Mouse (Mus musculus) left cerebral cortex, postnatal 10 days (tissue): ENCODE measurements around the gene Eif3a. TPM values are rescaled to one million over a fixed set of nuclear protein-coding genes. Genes with fewer than 3 reads are reported as not detected.

ENCODE experiments used
- microRNA-seq: library from miRNA; unstranded; fragments of <30 nt; microRNA quantifications from one replicate; pipeline ENCODE4 v1.2.0, GENCODE M21; 2022
- total RNA-seq, 2 experiments: library from RNA; stranded (reverse); gene quantifications; 2 replicates each; pipeline ENCODE4 v1.2.3; 2021

Eif3a gene
- total RNA-seq, 2 experiments from 2014 or later = 122 to 123 TPM

Small RNA genes within 50 kb of the gene (microRNA-seq; reads per million reads assigned to microRNA genes)
- gene mmu-mir-3084-1 = not detected

Other genes with a start within 250 kb of the Eif3a start
- gene Cacul1, start 209.6 kb downstream of the Eif3a start, total RNA-seq = 10 to 100 TPM; 42.3 to 45.6 TPM
- 10 to 100 TPM; 21.6 to 22.6 TPM for gene Nanos1, start 34.7 kb downstream of the Eif3a start, total RNA-seq
- gene Fam45a, start 20.9 kb upstream of the Eif3a start, total RNA-seq = 10 to 100 TPM; 32.7 to 39.6 TPM
- 10 to 100 TPM; 10.8 to 11.5 TPM for gene Sfxn4, start 70.8 kb upstream of the Eif3a start, total RNA-seq
- gene Prdx3, start 83.9 kb upstream of the Eif3a start, total RNA-seq = 10 to 100 TPM; 91.6 to 93.9 TPM
- gene Grk5, start 99.1 kb upstream of the Eif3a start, total RNA-seq = 10 to 100 TPM; 10.9 to 15.4 TPM